Mouse (Mus musculus): ENCODE measurements around the gene Zfp963.

- TF ChIP-seq CTCF (IDR thresholded peaks at IDR 0.05; ENCODE audit: borderline replicate concordance, insufficient read depth, low read depth, low read length) (no peak), POLR2A (IDR thresholded peaks at IDR 0.05; ENCODE audit: borderline replicate concordance, insufficient read depth, low read length) (no peak)
These were observed 49.5 kb upstream of the Zfp963 start for GRCm38 (mm10) chr8:69799261-69799660.
